Mouse (Mus musculus): ENCODE measurements around the gene Bend5. TPM values are rescaled to one million over a fixed set of nuclear protein-coding genes. Genes with fewer than 3 reads are reported as not detected.

The Bend5 gene
- polyA plus RNA-seq, 1 experiment from 2014 or later: 37.4 TPM

DNA sequence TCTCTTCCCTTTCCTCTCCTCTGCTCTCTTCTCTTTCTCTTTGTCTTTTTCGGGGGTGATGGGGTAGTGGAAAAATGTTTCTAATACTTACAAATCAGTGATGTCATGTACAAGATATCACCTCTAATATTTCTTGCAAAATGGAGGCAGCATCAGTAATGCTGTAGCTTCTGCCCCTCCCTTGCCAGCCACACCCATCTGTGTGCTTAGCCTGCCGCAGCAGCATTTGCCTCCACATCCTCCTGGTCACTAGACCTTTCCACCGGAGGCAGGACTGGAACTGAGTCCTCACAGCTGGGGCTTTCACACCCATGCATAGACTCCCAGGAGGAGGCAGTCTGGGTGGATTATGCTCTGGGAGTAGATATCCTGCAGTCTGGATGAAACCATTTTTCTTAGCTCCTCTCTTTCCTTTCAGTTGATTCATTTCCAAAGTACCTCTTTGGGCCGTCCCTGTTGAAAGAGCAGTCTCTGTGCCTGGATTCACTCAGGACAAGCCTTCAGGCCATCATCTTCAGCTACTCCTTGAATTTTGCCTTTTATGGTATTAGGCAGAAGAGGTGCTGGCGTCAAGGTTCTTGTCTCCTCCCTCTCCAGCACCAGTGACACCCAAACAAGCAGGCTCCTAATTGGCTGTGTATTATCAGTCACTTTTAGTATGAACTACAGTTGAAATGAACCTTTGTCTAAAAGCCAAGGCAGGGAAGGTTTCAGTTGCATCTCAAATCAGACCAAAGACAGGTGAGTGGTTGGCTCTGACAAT is 88.3 kb downstream of the Bend5 start:
- no peak for DNase-seq (ENCODE audit: low spot score)
- Histone ChIP-seq H3K4me3 (ENCODE audit: low read depth, low read length) (no peak overlapping the region), H3K36me3 (ENCODE audit: control insufficient read depth, insufficient read depth, low read length) (no peaks in the 10 kb centered on the region), H3K9ac (ENCODE audit: low read length) (no peak overlapping the region), H3K4me2 (ENCODE audit: low read length) (no peak overlapping the region), H3K4me1 (replicated peaks; ENCODE audit: control insufficient read depth, insufficient read depth, low read length) (no peaks in the 10 kb centered on the region), H3K27me3 (replicated peaks; ENCODE audit: control insufficient read depth, insufficient read depth, low read length) (no peaks in the 10 kb centered on the region), H3K9me3 (ENCODE audit: control insufficient read depth, low read length) (no peaks in the 10 kb centered on the region), H3K27ac (ENCODE audit: low read depth) (peak overlapping the region; percentile 45; the same call in 1 of the 2 replicates)
- 45% methylated on average over 5 of the region's 5 CpGs for WGBS
- ATAC-seq (replicated peaks; ENCODE audit: low FRiP score, low TSS enrichment, low read depth): peak; percentile 85

DNA sequence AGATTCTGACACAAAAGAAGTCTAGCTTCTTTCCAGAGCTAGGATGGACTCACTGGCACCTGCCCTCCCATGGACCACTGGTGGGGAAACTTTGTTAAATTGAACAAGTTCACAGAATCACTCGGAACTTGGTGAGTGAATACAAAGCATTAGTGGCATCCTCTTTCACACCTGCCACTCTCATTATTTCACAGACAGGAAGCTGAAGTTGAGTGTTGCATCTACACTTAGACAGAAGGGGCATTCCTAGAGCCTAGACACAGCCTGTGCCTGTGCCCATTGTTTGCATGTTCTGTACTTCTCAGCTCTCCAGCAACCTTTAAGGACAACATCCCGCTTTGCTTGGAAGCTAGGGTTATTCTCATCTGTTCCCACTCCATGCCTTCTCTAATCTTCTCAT is 90.1 kb downstream of the Bend5 start:
- no peaks in the 10 kb centered on the region for H3K9me3 ChIP-seq (ENCODE audit: control insufficient read depth, low read length)
- no peak for DNase-seq (ENCODE audit: low spot score)
- no peaks in the 10 kb centered on the region for H3K36me3 ChIP-seq (ENCODE audit: control insufficient read depth, insufficient read depth, low read length)
- H3K4me1 ChIP-seq (replicated peaks; ENCODE audit: control insufficient read depth, insufficient read depth, low read length): no peaks in the 10 kb centered on the region
- 72% methylated on average over 2 of the region's 2 CpGs for WGBS
- no peak overlapping the region for H3K4me2 ChIP-seq (ENCODE audit: low read length)
- peak overlapping the region; percentile 45; the same call in 1 of the 2 replicates for H3K27ac ChIP-seq (ENCODE audit: low read depth)
- no peak for ATAC-seq (replicated peaks; ENCODE audit: low FRiP score, low TSS enrichment, low read depth)
- H3K4me3 ChIP-seq (ENCODE audit: low read depth, low read length): no peak overlapping the region
- H3K9ac ChIP-seq (ENCODE audit: low read length): no peak overlapping the region
- no peaks in the 10 kb centered on the region for H3K27me3 ChIP-seq (replicated peaks; ENCODE audit: control insufficient read depth, insufficient read depth, low read length)
